Mouse (Mus musculus): ENCODE data around the gene Kctd12. TPM values are rescaled to one million over a fixed set of nuclear protein-coding genes. Genes with fewer than 3 reads are reported as not detected.
A peak's percentile ranks its signal among the peaks of the same experiment; 100 is the strongest.

The Kctd12 gene
- polyA plus RNA-seq (2012; ENCODE audit: insufficient read depth, insufficient read length, low replicate concordance, missing spikeins), result 83.4 and 413 TPM in 2 replicates

DNA sequence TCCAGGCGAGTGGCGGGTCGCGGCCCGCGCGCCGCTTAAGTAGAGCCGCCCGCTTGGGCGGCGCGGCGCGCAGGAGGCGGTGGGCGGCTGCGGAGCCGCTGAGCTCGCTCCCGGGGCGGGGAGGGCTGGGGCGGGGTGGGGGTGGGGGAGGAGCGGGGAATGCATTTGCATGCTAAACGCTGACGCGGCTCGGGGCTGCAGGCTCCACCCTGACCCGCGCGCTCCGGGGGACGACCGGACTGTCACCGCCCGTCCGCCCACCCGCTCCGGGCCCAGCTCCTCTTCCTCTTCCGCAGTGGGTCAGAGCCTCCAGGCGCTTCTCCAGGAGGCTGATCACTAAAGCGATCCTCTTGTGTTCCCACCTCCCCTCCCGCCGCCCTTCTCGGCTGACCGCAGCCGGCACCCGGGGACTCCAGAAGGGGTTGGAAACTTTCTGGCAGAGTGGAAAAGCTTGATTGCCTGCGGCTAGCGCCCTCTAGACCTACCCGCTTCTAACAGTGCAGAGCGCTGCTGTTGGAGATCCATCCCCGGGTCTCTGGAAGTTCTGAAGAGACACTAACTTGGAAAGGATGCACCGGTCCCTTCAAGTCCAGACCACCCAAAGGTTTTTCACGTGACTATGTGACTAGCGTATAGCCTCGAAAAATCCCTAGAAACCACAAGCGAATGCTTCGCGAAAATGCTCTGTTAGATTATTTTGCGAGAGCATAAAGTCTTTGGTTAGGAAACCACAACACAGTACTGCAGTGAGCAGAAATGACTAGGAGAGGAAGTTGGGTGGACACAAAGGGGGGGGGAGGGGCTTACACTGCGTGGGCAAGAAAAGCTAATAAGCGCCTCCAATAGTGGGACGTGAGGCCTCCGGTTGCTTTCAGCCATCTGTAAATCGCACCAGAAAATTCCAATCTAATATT lies at the start of gene Kctd12:
Gene Kctd12 (minus strand): TSS at position 11 of the 914 bp plus-strand sequence.
- TF ChIP-seq POLR2A (IDR thresholded peaks at IDR 0.05; ENCODE audit: insufficient read depth, low read depth, low read length) (no peak), CTCF (IDR thresholded peaks at IDR 0.05; ENCODE audit: insufficient read depth, low read depth, low read length) (peak; percentile 30; the same call in 1 of the 2 replicates)
- H3K4me1 ChIP-seq (ENCODE audit: control insufficient read depth, insufficient read depth, low read length), result peaks cover 5% of the 10 kb centered on the region
- H3K4me3 ChIP-seq (ENCODE audit: insufficient read depth, low read depth, low read length), result peak within 1 kb of the TSS; percentile 85
- H3K27ac ChIP-seq (ENCODE audit: insufficient read depth, low read depth, low read length), result peak within 1 kb of the TSS; percentile 69
- WGBS, result 2% methylated on average over 64 of the region's 66 CpGs

DNA sequence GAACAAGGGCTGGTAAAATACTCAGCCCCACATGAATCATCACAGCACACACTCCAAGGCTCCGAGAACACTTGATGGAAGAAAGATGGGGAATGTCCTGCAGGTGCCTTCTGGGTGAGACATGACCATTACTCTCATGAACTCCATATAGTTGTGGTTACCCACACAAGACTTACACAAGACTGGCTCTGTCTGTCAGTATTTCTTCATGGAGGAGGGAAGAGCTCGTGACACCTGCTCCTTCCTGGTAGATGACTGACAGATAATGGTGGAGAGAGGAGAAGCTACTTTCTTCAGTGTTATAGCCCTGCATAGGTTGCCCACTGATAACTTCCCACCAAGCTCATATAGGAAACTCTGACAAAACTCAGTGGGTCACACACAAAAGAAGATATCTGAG lies 46.8 kb upstream of the Kctd12 start:
- no peak overlapping the region for H3K27ac ChIP-seq (ENCODE audit: insufficient read depth, low read depth, low read length)
- 71% methylated on average over 2 of the region's 2 CpGs for WGBS
- H3K4me1 ChIP-seq (ENCODE audit: control insufficient read depth, insufficient read depth, low read length), result no peaks in the 10 kb centered on the region
- TF ChIP-seq POLR2A (IDR thresholded peaks at IDR 0.05; ENCODE audit: insufficient read depth, low read depth, low read length) (no peak), CTCF (IDR thresholded peaks at IDR 0.05; ENCODE audit: insufficient read depth, low read depth, low read length) (no peak)
- H3K4me3 ChIP-seq (ENCODE audit: insufficient read depth, low read depth, low read length), result no peak overlapping the region

DNA sequence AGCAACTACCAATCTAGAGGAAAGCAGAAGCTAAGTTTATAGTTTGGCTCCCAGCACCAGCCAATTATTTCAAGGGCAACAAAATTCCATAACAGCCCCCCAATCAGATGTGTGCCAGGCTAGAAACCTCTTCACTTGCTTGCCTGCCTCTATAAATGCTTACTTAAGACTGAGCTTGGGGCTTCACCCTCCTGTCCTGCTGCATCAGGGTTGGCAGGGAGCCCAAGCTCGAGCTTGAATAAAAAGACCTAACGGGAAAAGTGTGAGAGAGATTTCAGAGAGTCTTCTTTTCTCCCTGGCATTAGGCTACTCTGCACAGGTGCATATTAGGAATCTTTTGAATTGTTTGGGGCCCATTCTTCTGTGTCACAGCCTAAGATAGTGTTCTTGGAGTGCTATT lies 37.6 kb upstream of the Kctd12 start:
- H3K4me1 ChIP-seq (ENCODE audit: control insufficient read depth, insufficient read depth, low read length), result no peaks in the 10 kb centered on the region
- no peak overlapping the region for H3K4me3 ChIP-seq (ENCODE audit: insufficient read depth, low read depth, low read length)
- WGBS, result 40% methylated on average over 2 of the region's 2 CpGs
- no peak for TF ChIP-seq POLR2A (IDR thresholded peaks at IDR 0.05; ENCODE audit: insufficient read depth, low read depth, low read length)
- H3K27ac ChIP-seq (ENCODE audit: insufficient read depth, low read depth, low read length), result no peak overlapping the region

DNA sequence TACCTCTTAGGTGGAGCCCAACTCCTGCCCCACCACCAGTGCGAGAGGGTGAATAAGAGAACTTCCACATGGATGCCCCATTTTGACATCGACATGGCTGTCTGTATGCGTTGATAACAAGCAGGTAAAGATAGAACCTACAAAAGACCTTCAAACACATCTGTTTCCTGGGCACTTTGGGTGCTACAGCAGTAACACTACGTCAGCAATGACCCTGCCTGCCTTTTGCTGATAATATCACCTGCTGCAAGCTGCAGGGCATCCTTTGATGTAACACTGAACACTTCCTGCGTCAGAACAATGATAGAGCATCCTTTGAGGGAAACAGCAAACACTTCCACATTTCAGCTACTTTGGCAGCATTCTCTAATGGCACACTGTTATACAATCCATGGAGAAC lies 34.6 kb upstream of the Kctd12 start:
- Histone ChIP-seq H3K4me3 (ENCODE audit: insufficient read depth, low read depth, low read length) (no peak overlapping the region), H3K27ac (ENCODE audit: insufficient read depth, low read depth, low read length) (no peak overlapping the region), H3K4me1 (ENCODE audit: control insufficient read depth, insufficient read depth, low read length) (no peaks in the 10 kb centered on the region)
- WGBS, result 78% methylated on average over 5 of the region's 5 CpGs
- no peak for TF ChIP-seq CTCF (IDR thresholded peaks at IDR 0.05; ENCODE audit: insufficient read depth, low read depth, low read length)
- TF ChIP-seq POLR2A (IDR thresholded peaks at IDR 0.05; ENCODE audit: insufficient read depth, low read depth, low read length), result no peak

DNA sequence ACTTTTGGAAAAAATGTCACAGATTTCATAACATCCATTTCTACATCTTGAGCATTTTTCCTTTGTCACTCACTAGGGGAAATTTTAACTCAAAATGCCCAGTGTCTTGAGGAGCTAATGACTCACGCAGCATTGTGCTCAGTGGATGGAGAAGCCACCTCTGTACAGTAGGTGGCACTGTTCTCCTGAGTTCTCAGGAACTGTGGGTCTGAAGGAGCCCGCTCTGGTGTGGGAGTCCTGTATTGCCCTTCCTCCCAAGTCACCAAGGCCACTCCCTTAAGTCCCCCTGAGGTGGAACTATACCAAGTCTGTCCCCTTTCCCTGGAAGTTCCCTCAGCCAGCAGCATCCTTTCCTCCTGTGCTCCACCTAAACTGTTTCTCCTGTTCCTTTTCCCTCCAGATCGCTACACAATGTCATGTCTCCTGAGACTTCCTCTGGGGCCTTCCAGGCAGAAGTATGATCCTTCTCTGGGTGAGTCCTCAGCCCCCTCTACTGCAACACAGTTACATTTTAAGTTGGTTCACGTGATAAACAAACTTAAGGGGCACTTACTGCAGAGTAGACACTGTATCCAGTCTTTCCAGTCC lies 30.2 kb upstream of the Kctd12 start:
- no peak overlapping the region for H3K27ac ChIP-seq (ENCODE audit: insufficient read depth, low read depth, low read length)
- no peak for TF ChIP-seq POLR2A (IDR thresholded peaks at IDR 0.05; ENCODE audit: insufficient read depth, low read depth, low read length)
- peak; percentile 53 for TF ChIP-seq CTCF (IDR thresholded peaks at IDR 0.05; ENCODE audit: insufficient read depth, low read depth, low read length)
- WGBS, result 26% methylated on average over 4 of the region's 4 CpGs

DNA sequence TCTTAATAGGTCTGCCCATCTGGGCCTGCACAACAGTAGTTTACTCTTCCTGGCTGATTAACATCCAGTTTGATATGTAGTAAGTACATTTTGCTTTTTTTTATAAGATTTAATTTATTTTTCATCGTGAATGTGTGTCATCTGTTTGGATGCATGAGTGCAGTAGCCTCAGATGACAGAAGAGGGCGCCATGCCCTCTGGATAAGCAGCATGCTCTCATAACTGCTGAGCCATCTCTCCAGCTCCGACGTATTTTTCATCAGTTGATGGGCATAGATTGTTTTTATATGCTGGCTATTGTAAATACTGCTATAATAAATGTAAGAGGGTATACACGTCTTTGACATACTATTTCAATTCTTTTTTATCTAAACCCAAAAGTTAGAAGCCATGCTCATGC lies 29.3 kb upstream of the Kctd12 start:
- TF ChIP-seq CTCF (IDR thresholded peaks at IDR 0.05; ENCODE audit: insufficient read depth, low read depth, low read length) (no peak), POLR2A (IDR thresholded peaks at IDR 0.05; ENCODE audit: insufficient read depth, low read depth, low read length) (no peak)
- Histone ChIP-seq H3K4me1 (ENCODE audit: control insufficient read depth, insufficient read depth, low read length) (no peaks in the 10 kb centered on the region), H3K27ac (ENCODE audit: insufficient read depth, low read depth, low read length) (no peak overlapping the region), H3K4me3 (ENCODE audit: insufficient read depth, low read depth, low read length) (no peak overlapping the region)
- WGBS, result 35% methylated on average over 5 of the region's 5 CpGs

More for the DNA sequence above, 30.2 kb upstream of the Kctd12 start:
- H3K4me1 ChIP-seq (ENCODE audit: control insufficient read depth, insufficient read depth, low read length), result no peaks in the 10 kb centered on the region
- no peak overlapping the region for H3K4me3 ChIP-seq (ENCODE audit: insufficient read depth, low read depth, low read length)

DNA sequence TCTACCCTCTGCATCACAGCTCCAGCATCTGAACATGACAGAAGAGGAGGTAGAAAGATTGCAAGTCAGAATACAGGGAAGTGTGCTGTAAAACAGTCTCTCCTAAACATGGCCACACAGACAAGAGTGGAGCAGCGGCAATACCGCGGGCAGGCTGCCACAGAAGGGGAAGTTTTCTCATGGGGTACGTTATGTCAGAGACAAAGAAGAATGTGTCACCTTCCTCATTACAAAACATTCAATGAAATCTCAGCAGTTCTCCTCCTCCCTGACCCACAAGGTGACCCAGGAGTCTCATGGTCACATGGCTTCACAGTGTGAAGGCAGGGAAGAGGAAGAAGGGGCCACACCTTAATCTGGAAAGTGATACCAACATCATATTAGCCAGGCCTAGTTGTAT lies 25.3 kb upstream of the Kctd12 start:
- 91% methylated on average over 4 of the region's 4 CpGs for WGBS
- Histone ChIP-seq H3K4me1 (ENCODE audit: control insufficient read depth, insufficient read depth, low read length) (no peaks in the 10 kb centered on the region), H3K27ac (ENCODE audit: insufficient read depth, low read depth, low read length) (no peak overlapping the region), H3K4me3 (ENCODE audit: insufficient read depth, low read depth, low read length) (no peak overlapping the region)
- TF ChIP-seq CTCF (IDR thresholded peaks at IDR 0.05; ENCODE audit: insufficient read depth, low read depth, low read length), result no peak
- TF ChIP-seq POLR2A (IDR thresholded peaks at IDR 0.05; ENCODE audit: insufficient read depth, low read depth, low read length), result no peak

DNA sequence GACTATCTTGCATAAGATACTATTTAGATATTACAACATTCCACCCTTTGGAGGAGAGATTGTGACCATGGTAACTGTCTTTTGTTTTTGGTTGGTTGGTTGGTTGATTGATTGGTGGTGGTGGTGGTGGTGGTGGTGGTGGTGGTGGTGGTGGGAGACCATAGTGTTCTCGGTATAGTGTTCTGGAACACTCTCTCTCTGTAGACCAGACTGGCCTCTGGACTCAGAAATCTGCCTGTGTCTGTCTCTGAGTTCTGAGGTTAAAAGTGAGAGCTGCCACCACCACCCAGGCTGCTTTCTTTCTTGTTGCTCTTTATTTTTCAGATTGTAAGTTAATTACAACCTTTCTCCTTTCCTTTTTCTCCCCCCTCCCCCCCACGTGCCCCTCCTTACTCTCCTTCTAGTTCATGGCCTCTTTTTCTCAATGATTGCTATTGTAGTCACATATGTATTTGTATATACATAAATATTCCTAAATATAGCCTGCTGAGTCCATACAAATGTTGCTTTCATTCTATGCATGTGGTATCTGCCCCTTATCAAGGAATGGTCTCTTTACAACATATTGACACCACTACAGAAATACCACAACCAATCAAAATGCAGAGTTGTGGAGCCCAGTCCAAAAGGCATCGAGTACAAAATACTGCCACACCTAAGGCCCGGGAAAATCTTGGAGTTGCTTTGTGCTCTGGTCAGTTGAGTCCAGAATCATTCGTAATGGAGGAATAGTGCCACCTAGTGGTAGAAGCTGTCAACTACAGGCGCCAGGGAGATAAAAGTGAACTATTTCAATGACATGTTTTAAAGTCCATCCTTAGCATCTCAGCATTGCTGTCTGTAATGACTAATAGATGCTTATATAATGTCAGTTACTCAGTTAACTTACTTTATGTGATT lies 12.5 kb upstream of the Kctd12 start:
- 17% methylated on average over 6 of the region's 6 CpGs for WGBS
- TF ChIP-seq CTCF (IDR thresholded peaks at IDR 0.05; ENCODE audit: insufficient read depth, low read depth, low read length), result no peak
- TF ChIP-seq POLR2A (IDR thresholded peaks at IDR 0.05; ENCODE audit: insufficient read depth, low read depth, low read length), result no peak
- Histone ChIP-seq H3K27ac (ENCODE audit: insufficient read depth, low read depth, low read length) (no peak overlapping the region), H3K4me3 (ENCODE audit: insufficient read depth, low read depth, low read length) (no peak overlapping the region), H3K4me1 (ENCODE audit: control insufficient read depth, insufficient read depth, low read length) (no peaks in the 10 kb centered on the region)
